Mouse (Mus musculus) lung, postnatal 0 days (tissue): ENCODE measurements around the gene Scarb2.

Experiments
- CTCF ChIP-seq: IDR thresholded peaks from 2 replicates; pipeline ENCODE4 v1.5.1; 2016; ENCODE audit warnings: antibody characterized with exemption, mild to moderate bottlenecking
- EP300 ChIP-seq: IDR thresholded peaks from 2 replicates; pipeline ENCODE4 v1.6.1; 2016; ENCODE audit warnings: antibody characterized with exemption, mild to moderate bottlenecking, control low read depth

- TF ChIP-seq CTCF (no peak), EP300 (no peak)
Observed at GRCm38 (mm10) chr5:92465511-92465910, 41.1 kb downstream of the Scarb2 start.
